Mouse (Mus musculus) kidney, adult 18-20 months (tissue): ENCODE data around the gene Spsb4.

ENCODE experiments used
- DNase-seq: peaks from one replicate; pipeline ENCODE4 v3.0.0; 2021

Gene Spsb4

GRCm38 (mm10) chr9:97018677-97019147 is at the start of gene Spsb4:
Gene Spsb4 (minus strand): TSS chr9:97018843.
- DNase-seq = peak; percentile 83

- DNase-seq = no peak
Measured at GRCm38 (mm10) chr9:97067761-97068160, 49.1 kb upstream of the Spsb4 start.

GRCm38 (mm10) chr9:97065885-97066284 is 47.2 kb upstream of the Spsb4 start:
- no peak for DNase-seq

GRCm38 (mm10) chr9:97065216-97065615 is 46.6 kb upstream of the Spsb4 start:
- no peak for DNase-seq

- DNase-seq = no peak
Measured at GRCm38 (mm10) chr9:97064161-97064560, 45.5 kb upstream of the Spsb4 start.

- DNase-seq = no peak
Measured at GRCm38 (mm10) chr9:97061696-97062095, 43.1 kb upstream of the Spsb4 start.

- no peak for DNase-seq
Measured at GRCm38 (mm10) chr9:97056541-97057338, 38.1 kb upstream of the Spsb4 start.

GRCm38 (mm10) chr9:97055906-97056305 is 37.3 kb upstream of the Spsb4 start:
- no peak for DNase-seq

- no peak for DNase-seq
Measured at GRCm38 (mm10) chr9:97051176-97051575, 32.5 kb upstream of the Spsb4 start.

- no peak for DNase-seq
Measured at GRCm38 (mm10) chr9:97046240-97046639, 27.6 kb upstream of the Spsb4 start.

- no peak for DNase-seq
Measured at GRCm38 (mm10) chr9:97041633-97042032, 23.0 kb upstream of the Spsb4 start.

GRCm38 (mm10) chr9:97038010-97038409 is 19.4 kb upstream of the Spsb4 start:
- DNase-seq = no peak

- no peak for DNase-seq
Measured at GRCm38 (mm10) chr9:97036656-97037055, 18.0 kb upstream of the Spsb4 start.

- DNase-seq = no peak
Measured at GRCm38 (mm10) chr9:97027361-97027760, 8.7 kb upstream of the Spsb4 start.

GRCm38 (mm10) chr9:97026006-97026405 is 7.4 kb upstream of the Spsb4 start:
- DNase-seq = no peak

- no peak for DNase-seq
Measured at GRCm38 (mm10) chr9:97024451-97024850, 5.8 kb upstream of the Spsb4 start.

GRCm38 (mm10) chr9:97022948-97023347 is 4.3 kb upstream of the Spsb4 start:
- DNase-seq = no peak

- DNase-seq = no peak
Measured at GRCm38 (mm10) chr9:97022371-97022770, 3.7 kb upstream of the Spsb4 start.

GRCm38 (mm10) chr9:97020152-97020551 is 1.5 kb upstream of the Spsb4 start:
- no peak for DNase-seq

- no peak for DNase-seq
Measured at GRCm38 (mm10) chr9:97019686-97020085, 1.0 kb upstream of the Spsb4 start.

GRCm38 (mm10) chr9:97019231-97019630 is 588 bp upstream of the Spsb4 start:
- no peak for DNase-seq

- DNase-seq = peak; percentile 76
Measured at GRCm38 (mm10) chr9:97017811-97018641, 617 bp downstream of the Spsb4 start.

- peak; percentile 52 for DNase-seq
Measured at GRCm38 (mm10) chr9:97017121-97017810, 1.4 kb downstream of the Spsb4 start.
